Mouse (Mus musculus): ENCODE measurements at regions not wholly inside any gene's neighbourhood (a gene's known extent, or its start where the extent isn't known, plus 50 kb on each side); places are given as distances from the start of the nearest gene placed in this dataset.
"Not testable (repeated sequence)": the region's sequence is repeated elsewhere in the genome, so short reads cannot be mapped to it uniquely, and the experiment has no call there.

- DNase-seq (ENCODE audit: low spot score in 2 of 2), result no peak
These were observed 1302.6 kb upstream of the Sel1l start for GRCm38 (mm10) chr12:93151530-93151929.

GRCm38 (mm10) chr12:93142265-93142664, 1293.3 kb upstream of the Sel1l start:
- no peak for DNase-seq (ENCODE audit: low spot score in 2 of 2)

- no peak for DNase-seq (ENCODE audit: low spot score in 2 of 2)
These were observed 1287.4 kb upstream of the Sel1l start for GRCm38 (mm10) chr12:93136395-93136794.

- no peak for DNase-seq (ENCODE audit: low spot score in 2 of 2)
These were observed 1273.3 kb upstream of the Sel1l start for GRCm38 (mm10) chr12:93122216-93122615.

GRCm38 (mm10) chr12:93088031-93088790, 1239.3 kb upstream of the Sel1l start:
- no peak for DNase-seq (ENCODE audit: low spot score in 2 of 2)

GRCm38 (mm10) chr12:93063864-93064263, 1214.9 kb upstream of the Sel1l start:
- no peak for DNase-seq (ENCODE audit: low spot score in 2 of 2)

- no peak for DNase-seq (ENCODE audit: low spot score in 2 of 2)
These were observed 1170.7 kb upstream of the Sel1l start for GRCm38 (mm10) chr12:93019633-93020032.

- no peak for DNase-seq (ENCODE audit: low spot score in 2 of 2)
These were observed 1162.6 kb upstream of the Sel1l start for GRCm38 (mm10) chr12:93011583-93011982.

GRCm38 (mm10) chr12:93006844-93007365, 1157.9 kb upstream of the Sel1l start:
- no peak for DNase-seq (ENCODE audit: low spot score in 2 of 2)

- DNase-seq (ENCODE audit: low spot score in 2 of 2), result no peak
These were observed 1154.2 kb upstream of the Sel1l start for GRCm38 (mm10) chr12:93003125-93003524.

GRCm38 (mm10) chr12:92975698-92976097, 1126.7 kb upstream of the Sel1l start:
- no peak for DNase-seq (ENCODE audit: low spot score in 2 of 2)

- no peak for DNase-seq (ENCODE audit: low spot score in 2 of 2)
These were observed 1095.4 kb upstream of the Sel1l start for GRCm38 (mm10) chr12:92944352-92944751.

GRCm38 (mm10) chr12:92927591-92927990, 1078.6 kb upstream of the Sel1l start:
- DNase-seq (ENCODE audit: low spot score in 2 of 2), result no peak

GRCm38 (mm10) chr12:92926942-92927341, 1078.0 kb upstream of the Sel1l start:
- DNase-seq (ENCODE audit: low spot score in 2 of 2), result no peak

- DNase-seq (ENCODE audit: low spot score in 2 of 2), result no peak
These were observed 1071.0 kb upstream of the Sel1l start for GRCm38 (mm10) chr12:92919920-92920319.

- DNase-seq (ENCODE audit: low spot score in 2 of 2), result no peak
These were observed 1067.3 kb upstream of the Sel1l start for GRCm38 (mm10) chr12:92916267-92916666.

- DNase-seq (ENCODE audit: low spot score in 2 of 2), result no peak
These were observed 1066.8 kb upstream of the Sel1l start for GRCm38 (mm10) chr12:92915776-92916175.

GRCm38 (mm10) chr12:92915203-92915602, 1066.2 kb upstream of the Sel1l start:
- DNase-seq (ENCODE audit: low spot score in 2 of 2), result no peak

- DNase-seq (ENCODE audit: low spot score in 2 of 2), result no peak
These were observed 1055.4 kb upstream of the Sel1l start for GRCm38 (mm10) chr12:92904382-92904781.

- no peak for DNase-seq (ENCODE audit: low spot score in 2 of 2)
These were observed 1043.4 kb upstream of the Sel1l start for GRCm38 (mm10) chr12:92892315-92892714.

- DNase-seq (ENCODE audit: low spot score in 2 of 2), result not testable (repeated sequence)
These were observed 1042.7 kb upstream of the Sel1l start for GRCm38 (mm10) chr12:92891663-92892062.

GRCm38 (mm10) chr12:92891126-92891525, 1042.2 kb upstream of the Sel1l start:
- DNase-seq (ENCODE audit: low spot score in 2 of 2), result not testable (repeated sequence)

- DNase-seq (ENCODE audit: low spot score in 2 of 2), result no peak
These were observed 1038.8 kb upstream of the Sel1l start for GRCm38 (mm10) chr12:92887747-92888146.

Measured in urinary bladder, adult 18-20 months (tissue).